Mouse (Mus musculus) thymus, adult 2 months (tissue): ENCODE measurements around the gene Muc1.

Source experiments
- CTCF ChIP-seq: fragments of 200-500 bp; IDR thresholded peaks from 2 replicates; pipeline ENCODE4 v1.5.1; 2012; ENCODE audit warnings: mild to moderate bottlenecking, control low read depth, low read length, moderate library complexity, borderline replicate concordance; ENCODE audit not compliant: control insufficient read depth, poor library complexity, insufficient read depth; ENCODE audit errors: extremely low read depth
- POLR2A ChIP-seq: fragments of 200-500 bp; IDR thresholded peaks from 2 replicates; pipeline ENCODE4 v1.6.1; 2012; ENCODE audit warnings: mild to moderate bottlenecking, low read length, control low read depth, moderate library complexity; ENCODE audit not compliant: control insufficient read depth, poor library complexity, insufficient read depth; ENCODE audit errors: extremely low read depth

GRCm38 (mm10) chr3:89190436-89190835 lies 38.4 kb upstream of the Muc1 start:
- TF ChIP-seq CTCF, result no peak
- TF ChIP-seq POLR2A, result no peak
